Mouse (Mus musculus): ENCODE measurements around the gene Adamts12.
A peak's percentile ranks its signal among the peaks of the same experiment; 100 is the strongest.

The Adamts12 gene

DNA sequence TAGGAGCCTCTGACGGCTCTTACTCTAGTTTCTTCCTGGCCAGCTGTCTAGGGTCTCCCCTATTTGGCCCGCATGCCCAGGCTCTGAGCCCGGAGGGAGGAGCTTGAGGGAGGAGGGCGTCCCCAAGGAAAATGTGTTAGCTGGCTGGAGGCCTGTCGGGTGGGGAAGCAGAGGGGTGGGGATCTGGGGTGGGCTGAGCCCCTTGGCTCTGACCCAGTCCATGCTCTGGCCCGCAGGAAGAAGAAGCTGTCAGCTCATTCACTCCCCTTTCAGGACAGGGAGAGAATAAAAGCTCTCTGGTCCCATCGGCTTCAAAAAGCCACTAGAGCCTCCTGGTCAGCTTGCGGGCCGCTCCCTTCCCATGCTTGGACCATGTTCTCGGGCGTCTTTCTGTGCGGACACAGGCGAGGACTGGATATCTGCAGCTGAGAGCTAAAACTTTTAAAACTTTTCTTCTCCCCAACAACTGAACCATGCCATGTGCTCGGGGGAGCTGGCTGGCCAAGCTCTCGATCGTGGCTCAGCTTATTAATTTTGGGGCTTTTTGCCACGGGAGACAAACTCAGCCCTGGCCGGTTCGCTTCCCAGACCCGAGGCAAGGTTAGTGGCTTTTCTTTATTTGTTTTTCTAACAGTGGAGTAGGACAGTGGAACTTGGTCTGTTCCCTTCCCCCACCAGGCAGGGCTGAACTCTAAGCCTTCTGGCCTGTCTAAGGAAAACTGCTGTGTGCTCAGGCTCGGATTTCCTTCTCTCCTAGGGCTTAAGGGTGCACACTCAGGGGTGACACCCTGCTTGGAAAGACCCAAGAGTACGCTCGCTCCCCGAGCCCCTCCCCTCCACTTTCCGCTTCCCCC, at the start of gene Adamts12:
Gene Adamts12, plus strand, starts transcription at position 233 of the 854 bp plus-strand sequence.
- no peak for DNase-seq (ENCODE audit: low read depth, low spot score)

DNA sequence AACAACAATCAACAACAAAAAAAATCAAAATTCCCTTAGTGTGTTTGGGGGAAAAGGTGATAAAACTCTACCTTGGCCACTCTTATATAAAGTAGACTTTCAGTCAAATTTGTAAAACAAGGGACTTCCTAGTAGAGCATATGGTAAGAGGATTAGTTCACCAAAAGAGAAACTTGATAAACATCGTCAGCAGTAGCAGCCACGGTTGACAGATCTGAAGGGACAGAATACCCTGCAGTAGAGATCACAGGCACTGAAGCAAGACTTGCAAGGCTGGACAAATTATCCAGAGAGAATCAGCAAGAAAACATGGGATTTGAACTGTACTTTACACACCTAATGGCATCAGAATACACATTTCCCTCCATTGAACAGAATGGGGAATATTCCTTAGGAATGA, 49.7 kb upstream of the Adamts12 start:
- no peak for DNase-seq (ENCODE audit: low read depth, low spot score)

DNA sequence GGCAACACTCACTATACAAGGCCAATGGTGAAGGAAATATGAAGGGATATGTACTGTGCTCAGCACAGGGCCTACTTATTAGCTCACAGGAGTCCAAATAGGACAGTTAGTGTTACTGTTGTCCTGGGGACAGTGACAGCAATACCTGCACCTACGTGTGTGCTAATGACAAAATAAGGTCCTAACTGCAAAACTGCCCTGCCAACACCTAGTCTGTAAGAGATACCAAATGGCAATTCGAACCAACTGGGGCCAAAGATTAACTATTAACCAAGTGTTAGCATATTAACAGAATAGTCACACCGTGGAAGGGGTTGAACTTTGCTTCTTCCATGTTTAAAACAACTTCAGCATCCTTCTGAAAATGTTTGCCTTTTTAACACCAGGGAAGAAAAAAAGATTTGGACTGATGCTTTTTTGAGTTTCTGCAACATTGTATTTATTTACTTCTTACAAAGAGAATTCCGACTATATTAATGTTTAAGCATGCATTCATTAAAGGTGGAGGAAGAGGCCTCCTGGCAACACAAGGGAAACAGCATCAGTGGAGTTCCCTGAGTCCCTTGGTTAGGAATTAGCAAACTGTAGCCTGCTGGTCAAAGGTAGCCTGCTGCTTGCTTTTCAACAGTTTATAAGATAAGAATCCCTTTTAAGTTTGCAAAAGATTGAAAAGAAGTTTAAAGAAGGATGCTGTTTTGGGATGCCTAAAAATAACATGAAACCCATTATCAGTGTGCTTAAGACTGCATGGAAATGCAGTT, 37.6 kb upstream of the Adamts12 start:
- no peak for DNase-seq (ENCODE audit: low read depth, low spot score)

GRCm38 (mm10) chr15:11030188-11030587, 34.4 kb upstream of the Adamts12 start:
- no peak for DNase-seq (ENCODE audit: low read depth, low spot score)

- DNase-seq (ENCODE audit: low read depth, low spot score): no peak
These were observed 28.6 kb upstream of the Adamts12 start for GRCm38 (mm10) chr15:11035947-11036474.

DNA sequence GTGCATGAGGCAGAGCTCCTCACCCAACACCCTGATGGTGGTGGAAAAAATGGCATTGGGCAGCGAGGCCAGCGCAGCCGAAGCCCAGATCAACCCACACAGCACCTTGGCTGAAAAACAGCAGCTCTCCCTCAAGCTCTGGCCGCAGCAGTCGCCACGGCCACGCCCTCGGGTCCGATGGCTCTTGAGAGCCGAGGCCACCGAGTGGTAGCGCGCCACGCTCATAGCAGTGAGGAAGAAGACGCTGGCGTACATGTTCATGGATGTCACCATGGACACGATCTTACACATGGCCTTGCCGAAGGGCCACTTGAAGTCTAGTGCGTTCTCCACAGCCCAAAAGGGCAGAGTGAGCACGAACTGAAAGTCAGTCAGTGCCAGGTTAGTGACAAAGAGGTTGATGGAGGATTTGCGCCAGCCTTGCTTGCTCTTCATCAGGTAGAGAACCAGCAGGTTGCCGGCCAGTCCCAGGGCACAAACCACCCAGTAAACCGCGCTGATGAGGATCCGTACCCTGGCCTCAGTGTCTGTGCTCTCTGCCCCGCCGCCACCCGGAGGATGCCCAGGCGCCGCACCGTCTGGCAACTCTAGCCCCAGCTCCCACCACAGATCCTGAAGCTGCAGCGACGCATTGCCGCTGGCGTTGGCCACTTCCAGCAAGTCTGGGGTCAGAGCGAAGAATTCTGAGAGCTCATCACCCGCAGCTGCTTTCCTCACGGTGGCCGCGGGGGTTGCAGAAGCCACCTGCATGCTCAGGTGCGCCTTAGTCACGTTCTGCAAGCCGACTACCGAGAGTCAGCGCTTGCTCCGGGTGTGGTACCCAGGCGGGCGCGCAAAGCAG, 27.8 kb upstream of the Adamts12 start:
- DNase-seq (ENCODE audit: low read depth, low spot score): no peak

- no peak for DNase-seq (ENCODE audit: low read depth, low spot score)
These were observed 27.3 kb upstream of the Adamts12 start for GRCm38 (mm10) chr15:11037376-11037695.

- no peak for DNase-seq (ENCODE audit: low read depth, low spot score)
These were observed 26.9 kb upstream of the Adamts12 start, which contains the start of gene Rxfp3 for GRCm38 (mm10) chr15:11037711-11038110. Gene Rxfp3, minus strand, starts transcription at chr15:11037991.

DNA sequence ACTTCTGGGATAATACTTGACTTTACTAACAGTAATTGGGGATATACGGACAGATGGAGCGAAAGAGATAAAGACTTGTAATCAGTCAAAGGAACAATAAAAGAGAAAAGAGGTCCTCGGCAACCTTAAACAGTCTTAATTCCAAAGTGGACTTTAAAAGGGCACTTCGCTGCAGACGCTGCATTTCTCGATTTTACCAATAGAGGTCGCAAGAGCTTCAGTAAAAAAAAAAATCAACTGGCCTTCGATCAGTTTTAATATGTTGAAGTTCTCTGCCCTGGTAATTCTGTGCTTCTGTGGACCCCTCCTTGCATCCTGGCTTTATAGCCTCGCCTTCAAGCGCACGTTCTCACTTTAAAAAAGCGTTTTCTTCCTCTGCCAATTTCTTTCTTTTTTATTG, 26.1 kb upstream of the Adamts12 start:
- peak; percentile 61 for DNase-seq (ENCODE audit: low read depth, low spot score)

DNA sequence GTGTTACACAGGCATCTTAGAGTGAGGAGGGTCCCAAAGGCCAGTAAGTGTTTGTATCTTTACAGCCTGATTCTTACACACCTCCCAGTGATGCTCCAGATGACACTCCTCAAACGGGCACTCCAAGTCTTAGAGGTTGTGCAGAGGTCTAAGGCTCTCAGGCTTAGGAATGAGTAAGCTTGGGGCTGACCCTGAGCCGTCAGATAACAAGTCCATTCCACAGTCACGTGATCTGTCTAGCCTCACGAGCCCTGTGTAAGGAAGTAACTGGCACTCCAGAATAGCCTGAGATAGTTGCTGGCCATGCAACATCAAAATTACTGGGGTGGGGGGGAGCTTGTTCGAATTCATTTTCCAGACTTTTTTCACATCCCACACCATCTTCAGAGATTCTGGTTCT, 24.5 kb upstream of the Adamts12 start:
- DNase-seq (ENCODE audit: low read depth, low spot score): no peak

DNA sequence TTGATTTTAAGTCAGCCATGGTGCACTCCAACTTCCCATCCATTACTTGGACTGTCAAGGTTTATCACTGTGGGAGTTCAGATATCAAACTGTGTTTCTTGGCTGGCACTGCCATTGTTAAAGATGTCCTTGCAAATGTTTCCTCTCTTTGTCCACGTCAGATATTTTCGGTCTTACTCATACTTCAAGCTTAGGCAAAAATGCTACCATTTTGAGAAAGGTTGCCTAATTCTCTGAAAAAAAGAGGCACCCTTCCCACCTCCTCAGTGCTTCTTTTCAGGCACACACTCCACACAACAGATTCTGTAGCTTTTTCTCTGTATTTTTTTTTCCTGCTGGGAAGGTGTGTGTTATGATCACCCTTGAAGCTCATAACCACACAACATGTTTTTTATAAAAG, 23.4 kb upstream of the Adamts12 start:
- no peak for DNase-seq (ENCODE audit: low read depth, low spot score)

GRCm38 (mm10) chr15:11042828-11043227, 21.8 kb upstream of the Adamts12 start:
- DNase-seq (ENCODE audit: low read depth, low spot score): no peak

- peak; percentile 12 for DNase-seq (ENCODE audit: low read depth, low spot score)
These were observed 10.7 kb upstream of the Adamts12 start for GRCm38 (mm10) chr15:11053678-11054439.

DNA sequence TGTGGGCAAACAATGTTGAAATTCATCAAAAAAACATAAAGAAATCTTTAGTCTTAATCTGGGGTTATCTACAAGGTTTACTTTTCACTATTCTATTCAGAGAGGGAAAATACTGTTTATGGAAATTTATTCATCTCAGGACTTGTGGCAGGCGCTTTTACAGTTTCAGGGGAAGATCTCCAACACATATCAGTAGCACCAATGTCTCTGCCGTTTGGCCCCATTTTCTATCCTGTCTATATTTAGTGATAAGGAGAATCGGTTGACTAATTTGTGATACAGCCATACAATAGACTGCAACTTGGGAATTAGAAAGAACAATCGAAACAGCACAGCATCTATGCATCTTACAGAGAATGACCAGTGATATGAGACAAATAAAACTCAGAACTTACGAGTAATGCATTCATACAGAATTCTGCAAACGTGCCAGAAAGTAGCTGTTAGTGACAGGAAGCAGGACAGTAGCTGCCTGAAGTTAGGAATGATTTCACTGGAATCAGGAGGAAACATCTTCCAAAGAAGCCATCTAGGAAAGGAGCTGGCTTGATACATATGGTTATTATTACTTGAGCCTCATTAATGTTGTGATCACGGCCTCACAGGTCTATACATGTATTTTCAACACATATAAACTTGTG, 10.0 kb upstream of the Adamts12 start:
- DNase-seq (ENCODE audit: low read depth, low spot score): no peak

DNA sequence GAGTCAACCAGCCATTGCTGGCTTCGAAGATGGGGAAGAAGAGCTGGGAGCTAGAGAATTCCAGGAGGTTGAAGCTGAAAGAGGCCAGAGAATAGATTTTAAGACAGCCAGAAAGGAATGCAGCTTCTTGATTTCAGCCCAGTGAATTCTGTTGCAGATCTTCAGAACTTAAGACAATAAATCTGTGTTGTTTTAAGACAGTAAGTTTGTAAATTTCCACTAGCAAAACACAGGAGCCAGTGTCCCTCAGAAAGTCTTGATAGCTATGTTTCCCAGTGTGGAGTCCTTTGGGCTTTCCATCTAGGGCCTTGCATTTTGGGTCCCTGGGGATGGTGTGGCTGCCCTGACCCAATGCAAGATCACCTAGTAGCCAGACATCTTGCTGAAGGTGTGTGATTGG, 1.7 kb upstream of the Adamts12 start:
- no peak for DNase-seq (ENCODE audit: low read depth, low spot score)

DNA sequence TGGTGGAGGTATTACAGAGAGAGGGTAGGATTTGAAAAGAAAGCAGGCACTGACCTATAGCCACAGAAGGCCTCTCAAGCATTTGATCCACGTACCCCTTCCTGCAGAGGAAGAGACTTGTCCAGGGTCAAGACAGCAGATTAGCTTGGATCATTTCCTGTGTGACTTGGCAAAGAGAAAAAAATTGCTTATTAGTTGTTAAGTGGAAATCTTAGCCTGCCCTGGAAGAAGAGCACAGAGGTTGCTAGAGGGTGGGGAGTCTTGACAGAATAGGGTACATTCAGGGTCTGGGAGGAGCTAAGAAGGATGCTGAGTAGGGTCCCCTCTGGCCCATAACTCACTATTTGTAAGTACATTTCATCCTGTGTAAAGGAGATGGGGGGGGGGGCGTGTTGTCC, 431 bp upstream of the Adamts12 start:
- DNase-seq (ENCODE audit: low read depth, low spot score): no peak

- no peak for DNase-seq (ENCODE audit: low read depth, low spot score)
These were observed 1.1 kb downstream of the Adamts12 start for GRCm38 (mm10) chr15:11065528-11066171.

GRCm38 (mm10) chr15:11066299-11066698, 1.7 kb downstream of the Adamts12 start:
- DNase-seq (ENCODE audit: low read depth, low spot score): no peak

DNA sequence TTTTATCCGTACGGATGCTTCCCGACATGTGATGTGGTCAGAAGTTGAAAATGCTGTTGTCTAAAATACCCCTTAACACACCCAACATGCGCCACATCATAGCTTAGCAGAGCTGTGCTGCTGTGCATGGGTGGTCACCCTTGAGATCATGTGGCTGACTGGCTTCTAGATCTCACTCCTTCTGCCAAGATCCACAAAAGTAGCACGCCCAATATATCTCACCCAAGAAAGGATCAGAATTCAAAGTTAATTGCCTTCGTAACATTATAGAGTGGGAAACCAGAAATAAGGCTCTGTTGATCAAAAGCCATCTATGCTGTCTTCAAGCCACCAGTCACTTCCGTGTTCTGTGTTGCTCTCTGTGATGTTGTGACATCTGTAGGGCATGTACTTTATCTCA, 3.3 kb downstream of the Adamts12 start:
- DNase-seq (ENCODE audit: low read depth, low spot score): no peak

GRCm38 (mm10) chr15:11075726-11076361, 11.3 kb downstream of the Adamts12 start:
- DNase-seq (ENCODE audit: low read depth, low spot score): no peak

Data from brain, adult 2 months (tissue).